Mouse (Mus musculus): ENCODE results near the gene Gemin4. TPM values are rescaled to one million over a fixed set of nuclear protein-coding genes. Genes with fewer than 3 reads are reported as not detected.

Gene Gemin4
- polyA plus RNA-seq, 1 experiment, result 8.5 TPM

DNA sequence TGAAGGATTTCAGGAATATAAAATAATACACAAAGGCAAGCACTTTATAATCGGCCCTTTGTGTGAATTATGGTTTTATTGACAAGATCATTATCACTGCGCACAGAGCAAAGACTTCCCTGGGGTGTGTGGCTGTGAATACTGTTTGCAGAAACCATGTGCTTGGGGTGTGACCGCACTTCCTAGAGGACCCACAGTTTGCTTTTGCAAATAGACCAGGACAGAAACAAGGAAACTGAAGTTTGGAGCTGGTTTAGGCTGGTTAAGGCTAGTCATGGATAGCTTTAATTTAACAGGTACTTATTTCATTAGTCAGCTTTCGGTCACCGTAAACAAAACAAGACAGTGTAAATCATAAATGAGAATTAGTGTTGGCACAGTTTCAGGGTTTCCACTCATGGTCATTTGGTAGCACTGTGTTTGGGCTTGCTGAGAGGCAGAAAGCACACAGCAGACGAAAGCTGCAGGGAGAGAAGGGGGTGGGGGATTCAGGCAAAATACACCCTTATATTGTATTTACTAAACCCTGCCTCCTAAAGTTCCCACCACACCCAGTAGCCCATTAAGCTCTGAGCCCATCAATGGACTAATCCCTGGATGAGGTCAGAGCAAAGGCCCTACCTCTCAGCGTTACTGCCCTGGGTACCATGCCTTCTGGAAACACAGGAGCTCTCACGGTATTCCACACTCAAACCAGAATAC is 21.0 kb downstream of the Gemin4 start:
- no peaks in the 10 kb centered on the region for H3K27me3 ChIP-seq (ENCODE audit: control insufficient read depth, insufficient read depth, low read length)
- no peak overlapping the region for H3K4me3 ChIP-seq (replicated peaks; ENCODE audit: insufficient read depth, low read depth, low read length)
- DNase-seq, result no peak
- TF ChIP-seq POLR2A (IDR thresholded peaks at IDR 0.05; ENCODE audit: borderline replicate concordance, insufficient read depth, low read length), result no peak
- no peak for TF ChIP-seq CTCF (IDR thresholded peaks at IDR 0.05; ENCODE audit: borderline replicate concordance, insufficient read depth, low read depth, low read length)
- 64% methylated on average over 8 of the region's 8 CpGs for WGBS
- H3K27ac ChIP-seq (ENCODE audit: insufficient read depth, low read length), result no peak overlapping the region
- H3K4me1 ChIP-seq (ENCODE audit: control insufficient read depth, insufficient read depth, low read length), result peaks cover 3% of the 10 kb centered on the region; the same call in 1 of the 2 replicates

DNA sequence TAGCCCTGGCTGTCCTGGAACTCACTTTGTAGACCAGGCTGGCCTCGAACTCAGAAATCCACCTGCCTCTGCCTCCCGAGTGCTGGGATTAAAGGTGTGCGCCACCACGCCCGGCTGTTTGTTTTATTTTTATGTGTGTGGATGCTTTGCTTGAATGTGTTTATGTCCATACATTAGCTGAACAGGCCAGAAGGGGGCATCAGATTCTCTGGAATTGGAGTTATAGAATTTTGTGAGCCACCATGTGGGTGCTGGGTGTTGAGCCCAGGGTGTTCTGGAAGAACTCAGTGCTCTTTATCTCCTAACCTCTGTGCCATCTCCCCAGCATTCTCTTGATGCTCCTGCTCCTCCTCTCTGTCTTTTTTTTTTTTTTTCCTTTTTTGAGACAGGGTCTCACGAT is 30.6 kb downstream of the Gemin4 start:
- H3K4me1 ChIP-seq (ENCODE audit: control insufficient read depth, insufficient read depth, low read length), result no peaks in the 10 kb centered on the region
- no peak for DNase-seq
- H3K4me3 ChIP-seq (replicated peaks; ENCODE audit: insufficient read depth, low read depth, low read length), result no peak overlapping the region
- TF ChIP-seq CTCF (IDR thresholded peaks at IDR 0.05; ENCODE audit: borderline replicate concordance, insufficient read depth, low read depth, low read length) (no peak), POLR2A (IDR thresholded peaks at IDR 0.05; ENCODE audit: borderline replicate concordance, insufficient read depth, low read length) (no peak)
- H3K27me3 ChIP-seq (ENCODE audit: control insufficient read depth, insufficient read depth, low read length), result no peaks in the 10 kb centered on the region
- WGBS, result 81% methylated on average over 6 of the region's 6 CpGs
- H3K27ac ChIP-seq (ENCODE audit: insufficient read depth, low read length), result no peak overlapping the region

DNA sequence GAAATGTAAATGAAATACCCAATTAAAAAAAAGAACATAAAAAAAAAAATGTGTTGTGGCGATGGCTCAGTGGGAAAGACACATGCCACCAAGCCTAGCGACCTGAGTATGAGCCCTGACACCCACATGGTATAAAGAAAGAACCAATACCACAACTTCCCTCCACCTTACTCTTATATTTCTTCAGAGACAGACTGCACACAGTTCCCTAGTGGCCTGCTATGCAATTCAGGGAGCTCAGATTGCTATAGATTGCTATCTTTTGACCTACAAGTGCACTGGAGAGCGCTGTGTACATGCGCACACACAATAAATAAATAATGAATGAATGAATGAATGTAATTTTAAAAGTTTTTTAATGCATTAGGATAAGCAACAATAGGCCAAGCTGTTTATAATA is 33.7 kb downstream of the Gemin4 start:
- TF ChIP-seq POLR2A (IDR thresholded peaks at IDR 0.05; ENCODE audit: borderline replicate concordance, insufficient read depth, low read length) (no peak), CTCF (IDR thresholded peaks at IDR 0.05; ENCODE audit: borderline replicate concordance, insufficient read depth, low read depth, low read length) (no peak)
- H3K4me3 ChIP-seq (replicated peaks; ENCODE audit: insufficient read depth, low read depth, low read length), result no peak overlapping the region

DNA sequence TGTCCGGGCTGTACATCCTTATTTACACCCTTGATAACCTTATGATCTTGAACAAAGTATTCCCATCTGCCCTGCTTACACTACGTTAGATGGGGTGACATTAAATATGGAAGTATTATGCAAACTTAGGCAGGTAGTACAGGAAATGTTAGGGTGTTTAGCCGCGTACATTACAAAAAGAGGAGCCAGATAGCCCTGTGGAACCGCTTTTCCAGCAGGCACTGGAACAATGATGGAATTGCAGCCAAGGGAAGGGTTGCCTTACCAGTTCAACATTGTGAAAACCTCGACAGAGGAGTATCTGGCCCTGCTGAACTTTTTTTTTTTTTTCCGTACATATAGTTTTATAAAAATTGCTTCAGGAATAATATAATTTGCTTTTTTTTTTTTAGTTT is 37.3 kb downstream of the Gemin4 start:
- DNase-seq, result no peak
- Histone ChIP-seq H3K4me1 (ENCODE audit: control insufficient read depth, insufficient read depth, low read length) (no peaks in the 10 kb centered on the region), H3K27me3 (ENCODE audit: control insufficient read depth, insufficient read depth, low read length) (no peaks in the 10 kb centered on the region), H3K4me3 (replicated peaks; ENCODE audit: insufficient read depth, low read depth, low read length) (peak overlapping the region; percentile 95), H3K27ac (ENCODE audit: insufficient read depth, low read length) (peak overlapping the region; percentile 69)
- 9% methylated on average over 7 of the region's 7 CpGs for WGBS
- TF ChIP-seq POLR2A (IDR thresholded peaks at IDR 0.05; ENCODE audit: borderline replicate concordance, insufficient read depth, low read length), result no peak
- no peak for TF ChIP-seq CTCF (IDR thresholded peaks at IDR 0.05; ENCODE audit: borderline replicate concordance, insufficient read depth, low read depth, low read length)

More for the DNA sequence above, 33.7 kb downstream of the Gemin4 start:
- H3K27ac ChIP-seq (ENCODE audit: insufficient read depth, low read length), result no peak overlapping the region
- 90% methylated on average over 4 of the region's 4 CpGs for WGBS
- no peaks in the 10 kb centered on the region for H3K4me1 ChIP-seq (ENCODE audit: control insufficient read depth, insufficient read depth, low read length)
- no peak for DNase-seq
- H3K27me3 ChIP-seq (ENCODE audit: control insufficient read depth, insufficient read depth, low read length), result no peaks in the 10 kb centered on the region

DNA sequence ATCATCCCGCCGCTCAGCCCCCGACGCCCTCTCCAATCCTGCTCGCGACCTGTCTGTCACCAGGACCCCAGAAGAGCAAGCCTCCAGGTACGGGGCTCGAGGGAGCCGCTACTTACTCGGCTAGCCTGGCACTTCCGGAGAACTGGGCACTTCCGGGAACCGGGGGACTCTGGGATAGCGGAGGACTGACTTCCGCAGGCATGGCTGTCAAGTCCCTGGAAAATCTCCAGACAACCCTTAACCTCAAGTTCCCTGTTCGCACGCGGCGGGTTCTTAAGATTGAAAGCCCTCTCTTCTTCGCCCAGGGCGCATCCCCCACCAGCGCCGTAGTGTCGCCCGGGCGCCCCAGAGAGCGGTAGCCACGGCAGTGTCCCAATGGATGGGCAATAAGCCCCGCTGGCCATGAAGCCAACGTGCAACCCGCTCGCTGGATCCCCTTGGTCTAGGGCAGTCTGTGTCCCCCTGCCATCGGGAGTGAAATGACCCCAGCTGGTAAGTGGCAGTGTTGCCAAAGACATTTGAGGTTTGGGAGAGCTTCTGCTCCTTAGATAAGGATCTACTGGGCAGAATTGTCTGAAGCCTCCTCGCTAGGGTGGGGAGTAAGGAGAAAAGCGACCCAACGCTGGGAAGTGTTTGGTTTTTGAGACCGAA is 37.8 kb downstream of the Gemin4 start, which contains the start of the genes Vps53 and Fam57a:
Gene Vps53, minus strand, starts transcription at position 153 of the 651 bp plus-strand sequence.
Gene Fam57a, plus strand, starts transcription at position 177 of the 651 bp plus-strand sequence.
- no peaks in the 10 kb centered on the region for H3K4me1 ChIP-seq (ENCODE audit: control insufficient read depth, insufficient read depth, low read length)
- peak; percentile 90 to 93 for DNase-seq
- no peaks in the 10 kb centered on the region for H3K27me3 ChIP-seq (ENCODE audit: control insufficient read depth, insufficient read depth, low read length)
- peak within 1 kb of the TSS; percentile 95 for H3K4me3 ChIP-seq (replicated peaks; ENCODE audit: insufficient read depth, low read depth, low read length)
- H3K27ac ChIP-seq (ENCODE audit: insufficient read depth, low read length), result peak within 1 kb of the TSS; percentile 69
- peak; percentile 73 for TF ChIP-seq POLR2A (IDR thresholded peaks at IDR 0.05; ENCODE audit: borderline replicate concordance, insufficient read depth, low read length)
- TF ChIP-seq CTCF (IDR thresholded peaks at IDR 0.05; ENCODE audit: borderline replicate concordance, insufficient read depth, low read depth, low read length), result no peak
- under 1% methylated on average over 37 of the region's 37 CpGs for WGBS

DNA sequence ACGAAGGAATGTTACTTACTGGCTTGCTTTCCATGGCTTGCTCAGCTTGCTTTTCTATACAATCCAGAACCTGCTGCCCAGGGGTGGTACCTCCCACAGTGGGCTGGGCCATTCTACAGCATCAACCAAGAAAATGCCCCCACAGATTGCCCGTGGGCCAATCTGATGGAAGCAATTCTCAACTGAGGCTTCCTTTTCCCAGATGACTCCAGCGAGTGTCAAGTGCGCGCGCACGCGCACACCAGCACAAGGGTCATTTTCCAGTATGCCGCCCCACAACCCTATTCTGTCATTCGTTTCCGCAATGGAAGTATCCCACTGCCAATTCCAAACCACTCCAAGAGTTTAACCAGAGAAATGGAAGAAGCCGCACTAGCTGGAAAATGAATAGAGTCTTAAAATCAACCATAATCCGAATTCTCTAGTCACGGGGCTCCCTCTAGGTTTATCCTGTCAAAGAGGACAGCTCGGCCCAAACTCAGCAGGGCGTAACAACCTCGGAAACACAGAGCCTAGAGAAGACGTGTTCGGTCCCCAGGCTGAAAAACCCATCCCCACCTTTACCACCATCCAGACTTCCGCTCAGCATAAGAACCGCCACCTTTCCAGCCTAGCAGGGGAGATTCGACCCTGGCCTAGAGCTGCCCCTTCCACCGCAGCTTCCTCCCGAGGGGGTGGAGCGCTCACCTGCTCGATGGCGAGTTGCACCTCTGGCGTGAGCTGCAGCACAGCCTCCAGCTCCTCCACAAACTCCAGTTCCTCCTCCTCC is 38.6 kb downstream of the Gemin4 start:
- H3K4me3 ChIP-seq (replicated peaks; ENCODE audit: insufficient read depth, low read depth, low read length), result peak overlapping the region; percentile 95
- no peaks in the 10 kb centered on the region for H3K4me1 ChIP-seq (ENCODE audit: control insufficient read depth, insufficient read depth, low read length)
- peak; percentile 22 to 32 for DNase-seq
- no peak for TF ChIP-seq CTCF (IDR thresholded peaks at IDR 0.05; ENCODE audit: borderline replicate concordance, insufficient read depth, low read depth, low read length)
- TF ChIP-seq POLR2A (IDR thresholded peaks at IDR 0.05; ENCODE audit: borderline replicate concordance, insufficient read depth, low read length), result no peak
- under 1% methylated on average over 28 of the region's 28 CpGs for WGBS
- peak overlapping the region; percentile 57 for H3K27ac ChIP-seq (ENCODE audit: insufficient read depth, low read length)
- no peaks in the 10 kb centered on the region for H3K27me3 ChIP-seq (ENCODE audit: control insufficient read depth, insufficient read depth, low read length)

DNA sequence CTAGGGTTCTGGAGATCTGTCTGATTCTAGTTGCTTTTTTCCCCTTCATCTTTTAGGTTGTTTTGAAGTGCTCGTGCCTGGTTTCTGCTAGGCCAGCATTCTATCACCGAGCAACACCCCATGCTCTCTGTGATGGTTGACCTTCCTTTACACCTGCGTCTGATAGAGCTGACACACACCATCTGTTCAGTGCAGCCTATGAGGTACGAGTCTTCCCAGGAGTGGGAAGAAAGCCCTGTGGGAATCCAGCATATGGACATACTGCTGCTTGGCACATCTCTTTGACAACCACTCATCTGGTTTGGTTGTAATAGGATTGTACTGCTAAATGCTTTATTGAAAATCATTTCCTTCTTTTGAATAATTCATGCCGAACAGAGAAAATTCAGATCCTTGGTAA is 47.3 kb downstream of the Gemin4 start:
- peak overlapping the region; percentile 14; the same call in 1 of the 2 replicates for H3K27ac ChIP-seq (ENCODE audit: insufficient read depth, low read length)
- H3K4me1 ChIP-seq (ENCODE audit: control insufficient read depth, insufficient read depth, low read length), result peaks cover 14% of the 10 kb centered on the region
- peak; percentile 60 to 85 for DNase-seq
- no peaks in the 10 kb centered on the region for H3K27me3 ChIP-seq (ENCODE audit: control insufficient read depth, insufficient read depth, low read length)
- H3K4me3 ChIP-seq (replicated peaks; ENCODE audit: insufficient read depth, low read depth, low read length), result no peak overlapping the region
- TF ChIP-seq POLR2A (IDR thresholded peaks at IDR 0.05; ENCODE audit: borderline replicate concordance, insufficient read depth, low read length), result no peak
- no peak for TF ChIP-seq CTCF (IDR thresholded peaks at IDR 0.05; ENCODE audit: borderline replicate concordance, insufficient read depth, low read depth, low read length)
- 12% methylated on average over 5 of the region's 5 CpGs for WGBS

Data from cerebellum, adult 2 months (tissue).